Mouse (Mus musculus) brain, embryonic 18.5 days (tissue): Measurements from ENCODE around the gene Hoxa6.

Source experiments
- DNase-seq: peaks from one replicate; pipeline ENCODE4 v3.0.0-alpha.2; 2012; ENCODE audit warnings: low read depth, low spot score

Gene Hoxa6

DNA sequence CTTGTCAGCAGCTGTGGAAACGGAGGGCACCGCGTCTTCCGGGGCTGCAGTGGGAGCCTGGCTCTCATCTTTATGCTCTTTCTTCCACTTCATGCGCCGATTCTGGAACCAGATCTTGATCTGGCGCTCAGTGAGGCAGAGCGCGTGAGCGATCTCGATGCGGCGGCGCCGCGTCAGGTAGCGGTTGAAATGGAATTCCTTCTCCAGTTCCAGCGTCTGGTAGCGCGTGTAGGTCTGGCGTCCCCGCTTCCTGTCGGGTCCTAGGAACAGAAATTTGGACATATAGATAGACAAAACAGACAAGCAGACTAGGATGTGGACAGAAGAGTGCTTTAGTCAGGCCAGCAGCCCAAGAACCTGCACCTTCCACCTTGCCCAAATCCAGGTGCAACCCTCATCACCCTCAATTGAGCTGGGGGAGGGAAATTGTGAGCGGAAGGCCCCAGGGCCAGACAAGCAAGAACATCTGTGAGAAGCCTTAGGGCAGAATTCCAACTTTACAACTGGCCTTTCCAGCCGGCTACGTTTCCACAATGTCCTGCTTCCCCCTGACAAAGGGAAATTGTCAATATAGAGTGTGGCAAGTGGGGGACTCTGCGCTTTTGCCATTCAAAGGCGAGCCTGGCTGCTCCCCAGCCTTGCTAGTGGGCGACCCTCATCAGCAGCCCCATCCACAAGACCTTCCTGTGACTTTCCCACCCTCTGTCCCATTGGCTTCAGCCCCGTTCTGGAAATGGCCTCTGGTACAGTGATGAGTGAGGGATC, 7.4 kb upstream of the Hoxa6 start:
- no peak for DNase-seq

- no peak for DNase-seq
Measured at GRCm38 (mm10) chr6:52215070-52215469, 6.5 kb upstream of the Hoxa6 start.

GRCm38 (mm10) chr6:52214271-52214670, 5.7 kb upstream of the Hoxa6 start:
- no peak for DNase-seq

DNA sequence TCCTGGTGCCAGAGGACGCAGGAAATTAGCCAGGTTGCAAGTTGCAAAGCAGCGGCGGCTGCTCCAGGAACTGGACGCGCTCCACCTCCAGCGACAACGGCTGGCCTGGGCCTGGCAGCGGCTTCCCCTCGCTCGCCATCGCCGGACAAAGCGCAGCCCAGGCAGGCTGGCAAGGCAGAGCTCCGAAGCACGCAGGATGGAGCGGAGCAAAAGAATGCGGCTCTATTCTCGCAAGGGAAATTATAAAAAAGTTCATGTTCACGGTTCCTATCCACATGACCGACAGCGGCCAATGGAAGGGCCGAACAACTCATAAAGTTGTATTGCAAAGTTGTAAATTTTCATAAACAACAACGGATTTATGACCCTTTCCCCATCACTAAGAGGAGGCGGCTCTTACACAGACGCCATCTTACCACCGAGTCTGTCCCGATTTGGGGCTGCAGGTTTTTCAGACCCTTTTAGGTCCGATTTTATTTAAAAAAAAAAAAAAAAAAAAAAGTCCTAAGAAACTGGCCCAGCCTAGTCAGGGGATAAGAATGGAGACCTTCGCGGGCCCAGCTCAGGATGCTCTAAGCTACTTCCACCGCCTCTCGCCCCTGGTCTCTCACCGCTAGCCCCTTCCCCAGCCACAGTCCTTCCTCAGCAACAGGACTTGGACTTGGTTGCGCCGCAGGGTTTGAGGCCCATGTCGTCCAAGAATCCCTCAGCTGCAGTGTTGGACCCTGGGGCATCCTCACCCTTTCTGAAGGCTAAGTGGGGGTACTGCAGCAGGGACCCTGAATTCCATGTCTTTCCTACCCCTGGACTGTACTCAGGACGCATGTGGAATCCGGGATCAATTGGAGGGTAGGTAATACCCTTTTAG, 4.8 kb upstream of the Hoxa6 start, which contains the start of the genes Hoxa3 and Gm28308:
Hoxa3 (minus strand) TSS at position 218 of the 868 bp plus-strand sequence.
Gm28308 (minus strand) TSS at position 221 of the 868 bp plus-strand sequence.
- DNase-seq, result no peak

GRCm38 (mm10) chr6:52212556-52213118, 4.1 kb upstream of the Hoxa6 start:
- DNase-seq, result no peak

DNA sequence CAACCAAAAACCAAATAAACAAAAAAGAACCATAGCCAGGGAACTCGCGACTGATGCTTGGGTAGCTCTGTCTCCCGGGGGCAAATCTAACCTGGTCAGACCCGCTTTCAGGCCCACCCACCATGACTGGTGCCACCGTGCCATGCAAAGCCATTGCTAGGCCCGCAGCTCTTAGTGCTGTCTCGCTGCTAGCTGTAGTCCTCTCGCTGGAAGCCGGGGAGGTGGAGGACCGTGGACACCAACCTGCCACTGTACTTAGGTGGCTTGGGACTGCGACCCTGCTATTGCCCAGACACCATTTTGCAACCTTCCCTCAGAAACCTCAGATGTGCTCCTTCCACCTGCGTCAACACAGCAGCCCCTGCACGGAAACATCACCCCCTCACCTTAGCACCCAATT, 3.4 kb upstream of the Hoxa6 start:
- no peak for DNase-seq

- DNase-seq, result no peak
Measured at GRCm38 (mm10) chr6:52211170-52211935, 2.8 kb upstream of the Hoxa6 start.

- no peak for DNase-seq
Measured at GRCm38 (mm10) chr6:52209685-52210046, 1.1 kb upstream of the Hoxa6 start.

DNA sequence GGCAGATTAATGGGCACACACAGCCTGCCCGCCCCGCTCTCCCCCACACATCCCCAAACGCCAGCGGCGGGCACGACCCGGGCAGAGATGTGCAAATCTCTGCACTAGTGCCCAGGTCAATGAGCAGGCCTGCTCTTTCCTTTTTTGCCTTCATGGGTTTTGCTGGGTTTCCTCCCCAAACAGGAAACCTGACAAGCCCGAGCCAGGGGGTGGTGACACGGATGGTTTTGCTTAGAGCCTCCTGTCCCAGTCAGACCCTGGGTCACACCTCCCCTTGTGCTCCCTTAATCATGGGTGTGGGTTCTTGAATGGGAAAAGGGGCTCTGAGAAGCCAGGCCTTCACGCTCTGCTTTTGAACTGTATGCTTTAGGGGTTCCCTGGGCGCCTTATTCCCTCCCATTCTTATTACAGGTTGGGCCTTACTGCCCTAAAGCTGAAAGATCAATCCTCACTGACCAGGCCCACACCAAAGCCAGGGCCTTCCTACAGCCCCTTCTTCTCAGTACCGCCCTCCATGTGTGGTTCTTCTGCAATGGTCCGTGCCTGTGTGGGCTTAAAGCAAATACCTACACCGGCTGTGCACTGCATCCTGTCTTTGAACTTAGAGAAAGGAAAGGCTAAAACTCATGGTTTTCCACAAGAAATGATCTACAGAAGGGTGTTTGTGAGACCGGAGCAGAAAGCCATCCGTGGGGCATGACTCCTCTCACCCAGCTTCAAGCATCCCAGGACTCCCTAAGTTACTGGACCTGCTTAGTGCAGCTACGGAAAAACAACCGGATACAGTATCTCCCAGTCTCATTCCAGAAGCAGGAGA, 554 bp upstream of the Hoxa6 start:
- DNase-seq, result no peak

GRCm38 (mm10) chr6:52207684-52207976, 892 bp downstream of the Hoxa6 start:
- DNase-seq, result no peak

DNA sequence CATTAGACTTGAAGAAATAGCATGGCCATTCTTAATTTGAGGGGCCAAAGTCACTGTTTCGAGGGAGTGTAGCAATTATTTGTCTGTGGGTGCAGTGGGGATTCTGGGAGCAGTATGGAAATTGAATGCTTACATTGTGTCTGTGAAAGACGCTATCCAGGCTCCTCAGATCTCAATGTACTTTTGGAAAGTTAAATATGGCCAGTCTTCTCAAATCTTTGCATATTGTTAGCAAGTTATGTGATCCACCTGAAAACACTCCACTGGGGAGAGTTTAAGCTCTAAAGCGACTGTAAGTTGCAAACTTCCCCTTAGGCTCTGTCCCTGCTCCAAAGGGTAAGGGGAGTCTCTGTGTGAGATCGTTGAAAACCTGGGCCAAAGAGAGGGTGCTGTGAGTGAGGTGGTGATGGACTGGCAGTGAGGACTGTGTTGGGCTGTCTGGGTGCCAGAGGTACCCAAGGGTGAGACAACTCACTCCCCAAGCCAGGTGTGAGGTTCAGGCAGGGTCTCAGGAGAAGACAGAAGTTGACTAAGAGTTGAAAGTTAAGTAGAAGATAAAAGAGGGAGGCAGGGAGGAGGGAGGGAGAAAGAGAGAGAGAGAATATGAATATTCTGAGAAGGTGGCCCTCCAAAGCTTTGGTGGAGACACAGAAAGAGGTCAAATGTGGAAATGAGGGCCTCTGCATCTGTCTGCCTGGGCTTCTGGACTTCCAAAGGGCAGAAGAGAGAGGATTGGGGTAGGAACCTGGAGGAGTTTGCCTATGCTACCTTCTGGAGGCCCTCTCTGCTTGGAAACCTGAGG, 1.4 kb downstream of the Hoxa6 start:
- no peak for DNase-seq

DNA sequence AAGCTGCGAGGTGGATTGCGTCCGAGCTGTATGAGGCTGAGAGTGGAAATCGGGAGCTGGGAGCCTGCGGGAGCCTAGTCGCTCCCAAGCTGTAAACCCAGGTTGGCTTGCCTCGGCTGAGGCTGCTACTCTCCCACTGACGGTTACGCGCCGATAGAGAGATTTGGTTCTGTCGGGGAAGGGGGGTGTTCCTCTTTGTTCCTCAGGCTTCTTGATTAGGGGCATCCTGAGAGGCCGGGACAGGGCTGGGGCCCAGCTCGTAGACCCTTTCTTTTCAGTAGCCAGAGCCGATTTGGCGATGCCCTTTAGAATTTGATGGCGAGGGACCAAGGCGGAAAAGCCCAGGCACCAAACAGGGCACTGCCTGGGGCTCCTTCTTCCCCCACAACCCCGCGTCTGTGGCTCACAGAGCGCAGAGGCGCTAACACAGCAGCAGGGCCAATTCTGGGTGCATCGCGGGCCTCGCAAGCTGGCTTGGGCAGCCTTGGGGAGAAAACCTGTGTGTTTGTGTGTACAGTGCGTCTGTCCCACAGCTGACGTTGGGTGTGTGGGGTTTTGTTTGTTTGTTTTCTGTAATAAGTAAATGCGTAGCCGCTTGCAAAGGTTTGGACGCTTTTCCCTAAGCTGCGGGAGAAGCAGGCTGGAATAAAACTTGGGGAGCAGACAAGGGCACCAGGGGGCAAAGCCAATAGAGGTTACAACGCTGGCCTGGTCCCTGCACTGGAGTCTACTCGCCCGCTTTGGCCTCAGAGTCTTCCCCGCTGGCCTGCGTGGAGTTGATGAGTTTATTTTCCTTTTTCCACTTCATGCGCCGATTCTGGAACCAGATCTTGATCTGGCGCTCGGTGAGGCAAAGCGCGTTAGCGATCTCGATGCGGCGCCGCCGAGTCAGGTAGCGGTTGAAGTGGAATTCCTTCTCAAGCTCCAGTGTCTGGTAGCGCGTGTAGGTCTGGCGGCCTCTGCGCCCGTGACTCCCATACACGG, 2.6 kb downstream of the Hoxa6 start:
- no peak for DNase-seq

DNA sequence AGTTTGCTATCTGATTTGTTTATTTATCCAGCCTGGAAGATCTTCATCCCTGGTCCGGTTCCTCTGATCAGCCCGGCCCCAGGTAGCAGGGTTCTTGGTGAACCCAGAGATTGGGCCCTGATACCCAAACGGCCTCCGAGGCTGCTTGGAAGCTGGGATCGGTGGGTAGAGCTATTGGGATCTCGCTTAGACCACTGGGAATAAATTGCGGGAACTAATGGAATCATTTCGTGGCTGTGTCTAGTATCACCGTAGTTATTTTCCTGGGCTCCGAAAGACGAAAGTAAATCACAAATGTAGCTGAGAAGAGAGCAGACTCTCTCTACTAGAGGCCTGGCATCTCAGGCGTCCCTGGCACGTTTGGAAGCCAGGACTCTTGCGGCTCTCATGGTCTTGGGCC, 3.3 kb downstream of the Hoxa6 start:
- DNase-seq, result no peak

GRCm38 (mm10) chr6:52204050-52204752, 4.3 kb downstream of the Hoxa6 start, which contains the start of gene Hoxa5:
Gene Hoxa5 (minus strand): TSS chr6:52204587.
- DNase-seq, result no peak

DNA sequence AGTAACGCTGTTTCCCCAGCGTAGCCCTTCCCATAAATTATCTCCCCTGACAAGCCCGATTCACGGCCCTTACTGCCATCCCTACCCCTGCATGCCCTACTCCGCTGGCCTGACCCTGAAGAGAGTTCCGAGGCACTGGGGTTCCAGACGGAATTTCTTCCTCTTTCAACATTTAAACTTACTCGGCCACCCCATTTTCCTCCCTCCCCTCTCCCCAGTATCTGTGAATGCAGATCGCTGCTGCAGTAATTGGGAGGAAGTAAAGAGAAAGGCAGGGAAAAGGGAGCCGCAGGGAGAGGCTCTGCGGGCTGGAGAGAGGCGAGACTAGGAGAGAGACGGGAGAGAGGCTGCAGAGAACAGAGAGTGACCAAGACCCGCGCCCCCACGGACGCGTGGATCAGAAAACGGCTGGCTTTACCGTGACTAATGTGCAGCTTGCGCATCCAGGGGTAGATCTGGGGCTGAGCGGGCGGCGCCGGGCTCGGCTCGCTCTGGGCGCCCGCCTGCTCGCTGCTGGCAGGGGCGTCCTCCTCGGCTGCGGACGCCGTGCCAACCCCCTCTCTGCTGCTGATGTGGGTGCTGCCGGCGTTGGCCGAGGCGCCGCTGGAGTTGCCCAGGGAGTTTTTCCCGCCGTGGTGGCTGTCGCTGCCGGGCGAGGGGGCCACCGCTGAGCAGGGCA, 5.0 kb downstream of the Hoxa6 start:
- DNase-seq, result no peak

DNA sequence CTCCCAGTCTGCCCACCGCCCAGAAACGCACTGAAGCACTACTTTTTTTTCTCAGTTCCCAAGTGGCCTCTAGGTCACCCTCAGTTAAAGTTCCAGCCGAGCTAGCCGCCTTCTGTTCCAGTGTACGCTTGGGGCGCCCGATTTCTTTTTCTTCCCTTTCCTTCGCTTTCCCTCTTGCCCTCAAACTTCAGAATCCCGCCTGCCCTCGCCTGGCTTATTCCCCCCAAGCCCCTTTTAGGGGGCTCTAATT, 5.5 kb downstream of the Hoxa6 start:
- DNase-seq, result no peak

GRCm38 (mm10) chr6:52202362-52203120, 6.0 kb downstream of the Hoxa6 start:
- no peak for DNase-seq
